Mouse (Mus musculus): ENCODE data around the gene Hoxd11. TPM values are rescaled to one million over a fixed set of nuclear protein-coding genes. Genes with fewer than 3 reads are reported as not detected.

The Hoxd11 gene
- total RNA-seq, 2 experiments from 2014 or later = not detected

DNA sequence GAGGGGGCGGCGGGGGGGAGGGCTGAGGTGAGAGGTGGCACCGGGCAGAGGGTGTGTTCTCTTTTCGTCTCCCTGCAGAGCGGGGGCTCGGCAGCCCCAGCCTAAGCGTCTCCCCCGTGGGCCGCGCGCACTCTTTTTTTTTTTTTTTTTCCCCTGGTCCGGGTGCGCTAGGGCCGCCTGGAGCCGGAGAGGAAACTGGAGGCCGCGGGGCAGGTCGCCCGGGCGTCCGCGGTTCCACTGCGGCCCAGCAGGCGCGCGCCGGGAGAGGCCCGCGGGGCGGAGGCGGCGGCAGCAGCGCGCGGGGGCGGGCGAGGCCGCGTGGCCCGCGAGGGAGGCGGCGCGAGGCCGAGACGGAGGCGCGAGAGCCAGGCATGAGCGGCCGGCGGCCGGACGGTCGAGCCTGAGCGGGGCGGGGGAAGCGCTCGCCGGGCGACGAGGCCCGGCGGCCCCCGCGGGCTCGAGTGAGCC, 25.7 kb downstream of the Hoxd11 start:
- intact Hi-C loops (cut with DNase I) = loop anchor here (5.0 to 10.0 kb wide), 2 partner anchors 447 to 1080 kb away; no protein-coding TSS in a partner anchor
- no peak for DNase-seq

DNA sequence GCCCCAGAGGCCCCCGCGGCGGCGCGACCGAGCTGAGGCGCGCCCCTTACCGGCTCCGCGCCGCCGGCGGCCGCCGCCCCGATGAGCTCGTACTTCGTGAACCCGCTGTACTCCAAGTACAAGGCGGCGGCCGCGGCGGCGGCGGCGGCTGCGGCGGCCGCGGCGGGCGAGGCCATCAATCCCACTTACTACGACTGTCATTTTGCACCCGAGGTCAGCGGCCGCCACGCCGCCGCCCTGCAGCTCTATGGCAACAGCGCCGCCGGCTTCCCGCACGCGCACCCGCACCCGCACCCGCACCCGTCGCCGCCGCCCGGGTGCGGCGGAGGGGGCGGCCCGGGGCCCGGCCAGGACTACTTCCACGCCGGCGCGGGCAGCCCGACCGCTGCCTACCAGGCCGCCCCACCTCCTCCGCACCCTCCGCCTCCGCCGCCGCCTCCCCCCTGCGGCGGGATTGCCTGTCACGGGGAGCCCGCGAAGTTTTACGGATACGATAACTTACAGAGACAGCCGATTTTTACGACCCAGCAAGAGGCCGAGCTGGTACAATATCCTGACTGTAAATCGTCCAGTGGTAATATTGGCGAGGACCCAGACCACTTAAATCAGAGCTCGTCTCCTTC, 26.2 kb downstream of the Hoxd11 start:
- DNase-seq = no peak
- intact Hi-C loops (cut with DNase I) = loop anchor here (10.0 kb wide), 1 partner anchor 1079 kb away; no protein-coding TSS in a partner anchor

DNA sequence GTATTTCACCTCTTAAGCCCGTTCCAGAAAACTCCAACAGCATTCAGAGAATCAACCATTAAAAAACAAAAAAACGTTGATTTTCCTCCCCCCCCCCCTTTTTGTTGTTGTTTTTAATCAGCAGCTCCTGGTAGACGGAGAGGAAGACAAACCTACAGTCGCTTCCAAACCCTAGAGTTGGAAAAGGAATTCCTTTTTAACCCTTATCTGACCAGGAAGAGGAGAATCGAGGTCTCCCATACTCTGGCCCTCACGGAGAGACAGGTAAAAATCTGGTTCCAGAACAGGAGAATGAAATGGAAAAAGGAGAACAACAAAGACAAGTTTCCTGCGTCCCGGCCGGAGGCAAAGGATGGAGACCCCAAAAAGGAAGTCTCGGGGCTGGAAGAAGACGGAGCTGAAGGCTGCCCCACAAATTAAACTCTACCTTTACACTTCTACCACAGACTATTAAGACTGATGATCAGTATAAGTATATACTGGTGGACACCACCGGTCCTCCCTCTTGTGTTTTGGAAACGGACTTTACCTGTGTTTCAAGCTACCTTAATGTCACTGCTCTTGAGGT, 27.1 kb downstream of the Hoxd11 start:
- DNase-seq = no peak
- intact Hi-C loops (cut with DNase I) = loop anchor here (10.0 kb wide), 1 partner anchor 1078 kb away; no protein-coding TSS in a partner anchor

DNA sequence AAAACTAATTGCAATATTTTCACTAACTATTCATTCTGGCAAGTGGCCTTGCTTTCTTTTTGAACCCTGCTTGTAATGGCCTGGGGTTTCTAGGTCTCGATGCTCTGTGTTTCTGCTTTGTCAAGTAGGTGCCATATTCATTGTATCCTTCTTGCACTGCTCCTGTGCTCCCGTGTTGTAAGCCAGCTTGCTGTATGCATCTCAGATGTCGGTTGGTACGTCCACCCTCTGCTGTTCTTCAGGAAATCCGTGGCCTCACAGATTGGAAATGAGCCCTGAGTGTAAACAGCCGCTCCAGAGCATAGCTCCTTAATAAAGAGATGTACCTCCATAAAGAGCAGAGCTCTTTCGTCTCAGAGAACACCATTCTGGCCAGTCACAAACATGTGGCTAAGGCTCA, 28.2 kb downstream of the Hoxd11 start:
- DNase-seq = no peak
- intact Hi-C loops (cut with DNase I) = loop anchor here (10.0 kb wide), 1 partner anchor 1077 kb away; no protein-coding TSS in a partner anchor

- intact Hi-C loops (cut with DNase I) = loop anchor here (10.0 kb wide), 1 partner anchor 1076 kb away; no protein-coding TSS in a partner anchor
- DNase-seq = no peak
These were observed 29.3 kb downstream of the Hoxd11 start for GRCm38 (mm10) chr2:74708676-74709075.

GRCm38 (mm10) chr2:74709465-74710419, 30.4 kb downstream of the Hoxd11 start:
- DNase-seq = no peak
- intact Hi-C loops (cut with DNase I) = loop anchor here (10.0 kb wide), 1 partner anchor 1075 kb away; no protein-coding TSS in a partner anchor

GRCm38 (mm10) chr2:74710929-74711543, 31.7 kb downstream of the Hoxd11 start:
- intact Hi-C loops (cut with DNase I) = no loop called here

DNA sequence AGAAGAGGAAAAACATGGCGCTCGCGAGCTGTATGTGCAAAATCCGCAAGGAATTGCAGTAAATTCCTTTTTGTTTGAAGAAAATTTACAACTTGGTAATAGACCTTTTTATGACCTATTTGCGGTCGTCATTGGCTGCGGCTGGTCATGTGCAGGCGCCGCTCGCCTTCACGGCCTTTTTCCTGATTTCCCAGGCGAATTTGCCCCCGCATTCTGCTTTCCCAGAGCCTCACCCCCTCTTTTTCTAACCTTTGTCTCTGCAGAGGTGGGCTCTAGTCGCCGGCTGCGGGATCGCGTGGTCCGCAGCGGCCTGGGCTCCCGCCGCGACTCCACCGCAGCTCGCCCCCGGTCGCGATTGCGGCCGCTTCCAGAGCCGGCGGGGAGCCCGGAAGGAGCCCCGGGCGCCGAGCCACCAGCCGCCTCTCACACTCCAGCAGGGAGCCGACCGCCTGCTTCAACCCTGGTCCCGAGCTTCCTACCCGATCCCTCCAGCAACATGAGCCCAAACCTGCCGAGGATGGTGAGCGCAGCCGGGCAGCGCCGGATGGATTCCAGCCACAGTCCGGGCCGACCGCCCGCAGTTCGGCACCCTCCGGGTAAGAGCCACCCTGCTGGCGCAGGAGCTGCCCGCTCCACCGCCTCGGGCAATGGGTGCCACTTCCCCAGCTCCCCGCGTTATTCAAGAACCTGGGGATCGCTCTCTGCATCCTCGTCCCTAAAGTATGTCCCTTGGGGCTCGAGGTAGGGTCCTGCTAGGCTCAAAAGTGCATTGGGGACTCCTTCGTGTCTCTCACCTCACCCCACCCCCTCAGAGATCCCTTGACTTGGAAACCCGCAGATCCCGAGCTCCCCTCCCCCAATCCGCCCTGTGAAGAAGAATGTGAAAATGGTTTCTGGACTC, 32.6 kb downstream of the Hoxd11 start, which contains the start of the genes Hoxd3 and Hoxd4:
Gene Hoxd3, plus strand, starts transcription at position 207 of the 901 bp plus-strand sequence.
Gene Hoxd4, plus strand, starts transcription at position 209 of the 901 bp plus-strand sequence.
- DNase-seq = peak in 1 of 2 experiments; percentile 52
- intact Hi-C loops (cut with DNase I) = no loop called here

More at GRCm38 (mm10) chr2:74710929-74711543, 31.7 kb downstream of the Hoxd11 start:
- DNase-seq = no peak

DNA sequence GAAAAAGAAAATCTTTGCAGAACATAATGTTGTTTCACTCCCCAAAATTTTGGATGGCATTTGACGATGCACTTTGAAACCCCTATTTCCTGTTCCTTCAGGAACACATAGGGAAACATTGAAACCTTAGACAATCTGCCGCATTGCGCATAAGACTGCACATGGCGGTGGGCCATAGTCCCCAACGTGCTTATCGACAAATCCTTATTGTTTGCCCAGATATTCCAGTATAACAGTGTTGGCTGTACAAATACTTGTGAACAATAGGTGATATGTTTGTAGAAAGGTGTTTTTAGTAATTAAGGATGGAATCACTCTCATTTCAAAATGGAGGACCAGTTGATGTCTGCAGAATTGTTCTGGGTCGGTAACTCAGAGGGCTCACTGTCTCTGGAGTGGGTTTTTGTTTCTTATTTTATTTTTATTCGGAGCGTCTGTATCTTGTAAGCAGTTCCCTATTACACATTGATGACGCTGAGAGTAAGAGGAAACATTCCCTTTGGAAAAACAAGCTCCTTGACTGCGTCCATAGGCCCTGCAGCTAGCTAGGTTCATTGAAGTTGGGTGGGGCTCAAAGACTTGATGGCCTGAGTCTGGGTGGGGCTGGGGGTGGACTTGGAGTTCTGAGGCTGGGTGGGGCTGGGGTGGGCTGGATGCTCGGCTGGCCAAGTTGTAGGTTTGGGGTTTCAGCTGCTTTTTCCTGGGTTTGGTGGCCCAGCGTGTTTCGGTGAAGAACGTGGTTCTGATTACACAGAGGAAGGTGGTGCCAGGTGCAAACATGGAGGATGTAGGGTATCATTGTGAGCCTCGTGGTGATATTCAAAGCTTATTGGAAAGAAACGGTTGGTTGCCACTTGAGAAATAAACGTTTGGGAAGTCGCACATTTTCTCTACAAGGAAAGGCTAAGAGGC, 34.1 kb downstream of the Hoxd11 start:
- no peak for DNase-seq
- intact Hi-C loops (cut with DNase I) = no loop called here

DNA sequence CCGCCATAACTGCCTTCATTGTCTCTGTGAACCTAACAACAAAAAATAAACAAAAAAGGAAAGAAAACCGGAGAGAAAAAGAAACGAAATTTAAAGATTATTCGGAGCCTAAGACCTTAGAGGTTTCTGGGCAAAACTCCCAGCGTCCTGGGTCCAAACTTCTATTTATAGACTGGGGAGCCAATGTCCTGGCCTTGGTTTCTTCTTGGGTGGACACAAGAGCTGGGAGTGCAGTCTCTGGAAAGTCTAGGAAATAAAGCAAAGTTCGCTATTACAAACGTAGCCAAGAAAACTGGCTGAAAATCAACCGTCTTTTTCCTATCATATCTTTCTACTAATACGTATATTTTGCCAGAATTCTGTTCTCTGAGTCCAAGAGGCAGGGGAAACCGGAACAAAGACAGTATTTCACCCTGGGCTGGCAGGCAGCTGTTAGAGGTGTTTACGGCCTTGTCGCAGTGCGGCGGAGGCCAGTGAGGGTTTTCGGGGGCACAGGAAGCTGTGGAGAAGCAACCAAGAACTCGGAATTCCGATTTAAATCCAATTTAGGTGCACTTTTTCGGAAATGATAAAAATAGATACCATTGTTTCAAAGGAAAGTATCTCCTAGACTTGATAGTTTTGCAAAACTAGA, 34.9 kb downstream of the Hoxd11 start:
- intact Hi-C loops (cut with DNase I) = no loop called here
- no peak for DNase-seq

DNA sequence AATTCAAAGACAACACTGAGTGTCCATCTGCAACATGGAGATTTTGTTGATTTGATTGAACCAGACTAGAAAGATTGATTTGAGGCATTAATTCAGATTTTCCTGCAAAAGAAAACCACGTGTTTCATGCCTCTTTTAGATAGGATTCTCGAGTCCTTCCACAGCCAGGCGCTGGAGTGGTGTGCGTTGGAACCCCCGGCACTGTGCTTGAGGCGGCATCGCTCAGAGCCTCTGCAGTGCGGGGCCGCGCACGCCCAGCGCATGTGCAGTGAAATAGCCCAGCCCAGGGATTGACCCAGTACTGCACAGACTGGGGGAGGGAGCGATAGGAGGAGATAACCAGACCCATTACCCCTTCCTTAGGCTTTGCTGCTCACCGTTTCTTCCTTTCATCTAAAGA, 35.5 kb downstream of the Hoxd11 start:
- intact Hi-C loops (cut with DNase I) = loop anchor here (1.0 to 5.0 kb wide), 4 partner anchors 249 to 597 kb away; no protein-coding TSS in a partner anchor

DNA sequence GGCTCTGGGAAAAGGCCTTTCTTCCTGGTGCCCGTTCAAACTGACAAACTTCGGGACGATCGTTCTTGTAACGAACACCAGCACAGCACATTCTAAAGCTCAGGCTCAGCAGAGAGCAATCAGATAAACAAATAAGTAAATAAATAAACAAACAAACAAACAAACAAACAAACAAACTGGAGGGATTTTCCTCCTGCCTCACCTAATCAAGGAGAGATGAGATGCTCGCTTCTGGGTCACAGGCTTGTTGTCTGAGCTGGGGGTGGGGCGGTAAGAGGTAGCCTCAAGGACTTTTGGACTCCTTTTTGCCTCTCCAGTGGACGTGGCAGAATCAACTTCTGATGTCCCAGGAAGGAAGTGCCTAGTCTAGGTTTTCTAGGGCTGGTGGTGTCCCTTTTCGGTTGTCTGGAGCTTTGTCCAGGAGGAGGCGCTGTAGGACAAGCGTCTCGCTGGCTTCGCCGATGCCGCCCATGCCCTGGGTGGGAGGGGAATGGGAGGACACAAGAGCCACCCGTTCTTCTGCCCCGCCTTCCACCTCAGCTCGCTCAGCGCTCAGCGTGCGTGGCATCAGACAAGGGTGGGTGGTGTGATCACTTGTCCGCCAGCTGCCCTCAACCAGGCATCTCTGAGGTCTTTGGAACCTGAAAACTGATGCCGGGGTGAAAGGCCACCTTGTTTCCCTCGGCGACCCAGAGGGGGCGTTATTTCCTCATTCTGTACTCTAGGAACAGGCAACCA, 36.3 kb downstream of the Hoxd11 start:
- DNase-seq = peak; percentile 90 to 94
- intact Hi-C loops (cut with DNase I) = loop anchor here (1.0 to 5.0 kb wide), 4 partner anchors 249 to 597 kb away; no protein-coding TSS in a partner anchor

More for the DNA sequence above, 35.5 kb downstream of the Hoxd11 start:
- no peak for DNase-seq

- no peak for DNase-seq
- intact Hi-C loops (cut with DNase I) = no loop called here
These were observed 41.0 kb downstream of the Hoxd11 start for GRCm38 (mm10) chr2:74720384-74720783.

GRCm38 (mm10) chr2:74720955-74721491, 41.7 kb downstream of the Hoxd11 start:
- DNase-seq = no peak
- intact Hi-C loops (cut with DNase I) = no loop called here

- no peak for DNase-seq
- intact Hi-C loops (cut with DNase I) = no loop called here
These were observed 42.5 kb downstream of the Hoxd11 start for GRCm38 (mm10) chr2:74721882-74722281.

GRCm38 (mm10) chr2:74722949-74723348, 43.6 kb downstream of the Hoxd11 start:
- DNase-seq = no peak
- intact Hi-C loops (cut with DNase I) = no loop called here
